Mouse (Mus musculus) heart, postnatal 0 days (tissue): ENCODE measurements around the gene Tbrg4.

ENCODE experiments used
- CTCF ChIP-seq: IDR thresholded peaks from 2 replicates; pipeline ENCODE4 v1.5.1; 2016; ENCODE audit warnings: antibody characterized with exemption, control low read depth, low read depth
- EP300 ChIP-seq: IDR thresholded peaks from 2 replicates; pipeline ENCODE4 v1.6.1; 2016; ENCODE audit warnings: antibody characterized with exemption, low read depth

- TF ChIP-seq EP300: no peak
- TF ChIP-seq CTCF: no peak
Measured at GRCm38 (mm10) chr11:6636150-6636549, 10.3 kb upstream of the Tbrg4 start.
